Mouse (Mus musculus) bone marrow macrophage, adult 2 months (primary cell): Measurements from ENCODE around the gene A530032D15Rik. TPM values are rescaled to one million over a fixed set of nuclear protein-coding genes. Genes with fewer than 3 reads are reported as not detected.
"Not testable (repeated sequence)": the region's sequence is repeated elsewhere in the genome, so short reads cannot be mapped to it uniquely, and the experiment has no call there.

Source experiments
- H3K27ac ChIP-seq: 2 replicates; pipeline ENCODE4 v1.5.1; 2012; ENCODE audit warnings: low read depth, low read length; ENCODE audit not compliant: insufficient read depth
- H3K4me1 ChIP-seq: 2 replicates; pipeline ENCODE4 v1.6.1; 2012; ENCODE audit warnings: low read length; ENCODE audit not compliant: control insufficient read depth, insufficient read depth
- H3K4me3 ChIP-seq: 2 replicates; pipeline ENCODE4 v1.5.1; 2012; ENCODE audit warnings: mild to moderate bottlenecking, low read length, moderate library complexity; ENCODE audit not compliant: insufficient read depth
- polyA plus RNA-seq: library from polyadenylated mRNA; stranded (reverse); fragments of >200 nt; gene quantifications from 2 replicates; pipeline ENCODE4 v1.2.4, GENCODE M21; 2012; ENCODE audit not compliant: missing spikeins, insufficient read depth, insufficient read length

A530032D15Rik gene
- polyA plus RNA-seq, 1 experiment: 6.0 TPM

- not testable (repeated sequence) for H3K27ac ChIP-seq, H3K4me1 ChIP-seq, H3K4me3 ChIP-seq
These were observed 10.6 kb downstream of the A530032D15Rik start for GRCm38 (mm10) chr1:85099081-85099480.

- not testable (repeated sequence) for H3K4me1 ChIP-seq
These were observed 16.6 kb downstream of the A530032D15Rik start for GRCm38 (mm10) chr1:85093011-85093572.

GRCm38 (mm10) chr1:85092169-85092568 lies 17.5 kb downstream of the A530032D15Rik start:
- not testable (repeated sequence) for H3K4me1 ChIP-seq, H3K27ac ChIP-seq, H3K4me3 ChIP-seq

More at GRCm38 (mm10) chr1:85093011-85093572, 16.6 kb downstream of the A530032D15Rik start:
- not testable (repeated sequence) for H3K27ac ChIP-seq, H3K4me3 ChIP-seq

GRCm38 (mm10) chr1:85086211-85086610 lies 23.4 kb downstream of the A530032D15Rik start:
- not testable (repeated sequence) for H3K27ac ChIP-seq, H3K4me1 ChIP-seq, H3K4me3 ChIP-seq

- not testable (repeated sequence) for H3K4me1 ChIP-seq, H3K27ac ChIP-seq, H3K4me3 ChIP-seq
These were observed 24.9 kb downstream of the A530032D15Rik start for GRCm38 (mm10) chr1:85084803-85085202.

- not testable (repeated sequence) for H3K27ac ChIP-seq, H3K4me3 ChIP-seq, H3K4me1 ChIP-seq
These were observed 36.6 kb downstream of the A530032D15Rik start for GRCm38 (mm10) chr1:85073099-85073498.

GRCm38 (mm10) chr1:85071690-85072089 lies 38.0 kb downstream of the A530032D15Rik start:
- not testable (repeated sequence) for H3K4me3 ChIP-seq, H3K27ac ChIP-seq, H3K4me1 ChIP-seq

- not testable (repeated sequence) for H3K27ac ChIP-seq, H3K4me3 ChIP-seq, H3K4me1 ChIP-seq
These were observed 73.9 kb downstream of the A530032D15Rik start for GRCm38 (mm10) chr1:85035801-85036200.

GRCm38 (mm10) chr1:85034394-85034793 lies 75.3 kb downstream of the A530032D15Rik start:
- H3K27ac ChIP-seq, H3K4me3 ChIP-seq, H3K4me1 ChIP-seq: not testable (repeated sequence)

GRCm38 (mm10) chr1:85033616-85034015 lies 76.0 kb downstream of the A530032D15Rik start:
- not testable (repeated sequence) for H3K4me3 ChIP-seq, H3K4me1 ChIP-seq, H3K27ac ChIP-seq

Other genes starting within 250 kb of the A530032D15Rik start
- not detected in 2 replicates for gene Slc16a14, start 174.7 kb downstream of the A530032D15Rik start, polyA plus RNA-seq
- not detected in 2 replicates for gene Gm10553, start 9.7 kb downstream of the A530032D15Rik start, polyA plus RNA-seq
- gene C130026I21Rik, start 160.7 kb upstream of the A530032D15Rik start, polyA plus RNA-seq: 16.6 and 21.0 TPM in 2 replicates